Mouse (Mus musculus) hindbrain, embryonic 16.5 days (tissue): ENCODE measurements around the gene Arpc5l. TPM values are rescaled to one million over a fixed set of nuclear protein-coding genes. Genes with fewer than 3 reads are reported as not detected.

Experiments
- ATAC-seq: fragments of 200-750 bp; cut with Nextera tagmentation; 2 replicates; pipeline ENCODE4 v1.8.0; 2017; ENCODE audit warnings: moderate TSS enrichment, moderate library complexity
- H3K27ac ChIP-seq: fragments of 300-500 bp; sonication (generic); 2 replicates; pipeline ENCODE4 v1.5.1; 2014; ENCODE audit warnings: low read depth, mild to moderate bottlenecking, control low read depth, low read length, moderate library complexity
- H3K27me3 ChIP-seq: fragments of 300-500 bp; sonication (generic); replicated peaks from 2 replicates; pipeline ENCODE4 v1.6.1; 2014; ENCODE audit warnings: low read length; ENCODE audit not compliant: control insufficient read depth, insufficient read depth
- H3K36me3 ChIP-seq: fragments of 300-500 bp; sonication (generic); 2 replicates; pipeline ENCODE4 v1.6.1; 2014; ENCODE audit warnings: mild to moderate bottlenecking, low read length, moderate library complexity, mixed read lengths; ENCODE audit not compliant: control insufficient read depth, insufficient read depth
- H3K4me1 ChIP-seq: fragments of 300-500 bp; sonication (generic); 2 replicates; pipeline ENCODE4 v1.6.1; 2014; ENCODE audit warnings: low read depth, low read length; ENCODE audit not compliant: control insufficient read depth, insufficient read depth
- H3K4me2 ChIP-seq: fragments of 300-500 bp; sonication (generic); 2 replicates; pipeline ENCODE4 v1.6.1; 2014; ENCODE audit warnings: mild to moderate bottlenecking, low read length, control low read depth, moderate library complexity
- H3K4me3 ChIP-seq: fragments of 300-500 bp; sonication (generic); 2 replicates; pipeline ENCODE4 v1.5.1; 2014; ENCODE audit warnings: mild to moderate bottlenecking, low read length, control low read depth, moderate library complexity
- H3K9ac ChIP-seq: fragments of 300-500 bp; sonication (generic); 2 replicates; pipeline ENCODE4 v1.6.1; 2014; ENCODE audit warnings: low read depth, mild to moderate bottlenecking, control low read depth, low read length, moderate library complexity
- H3K9me3 ChIP-seq: fragments of 300-500 bp; sonication (generic); 2 replicates; pipeline ENCODE4 v1.6.1; 2014; ENCODE audit warnings: mild to moderate bottlenecking, low read length, moderate library complexity; ENCODE audit not compliant: control insufficient read depth
- WGBS: fragments of 180-500 bp; shearing (Covaris S2); extraction: QIAGEN DNeasy Blood & Tissue Kit; methylation state at CpG from one replicate; pipeline ENCODE4 v1.1.7; 2014; 5-methylcytosine and 5-hydroxymethylcytosine counted together
- polyA plus RNA-seq: library from polyadenylated mRNA; unstranded; fragments of >200 nt; fragmentation: Nextera tagmentation; extraction: Ambion mirVana; gene quantifications from 2 replicates; pipeline ENCODE4 v1.2.1, GENCODE M21; 2015

The Arpc5l gene
- polyA plus RNA-seq, 1 experiment from 2014 or later, result 152 TPM

DNA sequence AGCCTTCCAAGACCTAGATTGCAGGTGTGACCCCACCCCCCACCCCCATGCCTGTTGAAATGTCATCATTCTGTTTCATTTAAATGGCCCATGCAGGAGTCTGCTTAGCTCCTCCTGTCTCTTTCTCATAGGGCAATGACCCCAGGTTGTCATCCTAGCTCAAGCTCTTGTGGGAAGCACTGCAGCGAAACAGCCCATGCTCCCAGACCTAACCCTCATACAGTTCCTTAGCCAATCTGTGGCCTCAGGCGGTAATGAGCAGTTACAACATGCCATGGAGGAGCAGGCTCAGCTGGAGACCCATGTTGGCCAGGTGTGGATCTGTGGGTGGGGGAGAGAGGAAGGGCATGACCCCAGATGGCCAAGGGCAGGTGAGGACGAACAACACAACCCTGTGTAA lies 30.0 kb upstream of the Arpc5l start:
- H3K9me3 ChIP-seq, result no peaks in the 10 kb centered on the region
- H3K9ac ChIP-seq, result no peak overlapping the region
- no peak overlapping the region for H3K4me2 ChIP-seq
- no peaks in the 10 kb centered on the region for H3K27me3 ChIP-seq
- no peaks in the 10 kb centered on the region for H3K4me1 ChIP-seq
- H3K36me3 ChIP-seq, result no peaks in the 10 kb centered on the region
- no peak for ATAC-seq
- WGBS, result 88% methylated on average over 3 of the region's 3 CpGs
- H3K27ac ChIP-seq, result no peak overlapping the region
- H3K4me3 ChIP-seq, result no peak overlapping the region

DNA sequence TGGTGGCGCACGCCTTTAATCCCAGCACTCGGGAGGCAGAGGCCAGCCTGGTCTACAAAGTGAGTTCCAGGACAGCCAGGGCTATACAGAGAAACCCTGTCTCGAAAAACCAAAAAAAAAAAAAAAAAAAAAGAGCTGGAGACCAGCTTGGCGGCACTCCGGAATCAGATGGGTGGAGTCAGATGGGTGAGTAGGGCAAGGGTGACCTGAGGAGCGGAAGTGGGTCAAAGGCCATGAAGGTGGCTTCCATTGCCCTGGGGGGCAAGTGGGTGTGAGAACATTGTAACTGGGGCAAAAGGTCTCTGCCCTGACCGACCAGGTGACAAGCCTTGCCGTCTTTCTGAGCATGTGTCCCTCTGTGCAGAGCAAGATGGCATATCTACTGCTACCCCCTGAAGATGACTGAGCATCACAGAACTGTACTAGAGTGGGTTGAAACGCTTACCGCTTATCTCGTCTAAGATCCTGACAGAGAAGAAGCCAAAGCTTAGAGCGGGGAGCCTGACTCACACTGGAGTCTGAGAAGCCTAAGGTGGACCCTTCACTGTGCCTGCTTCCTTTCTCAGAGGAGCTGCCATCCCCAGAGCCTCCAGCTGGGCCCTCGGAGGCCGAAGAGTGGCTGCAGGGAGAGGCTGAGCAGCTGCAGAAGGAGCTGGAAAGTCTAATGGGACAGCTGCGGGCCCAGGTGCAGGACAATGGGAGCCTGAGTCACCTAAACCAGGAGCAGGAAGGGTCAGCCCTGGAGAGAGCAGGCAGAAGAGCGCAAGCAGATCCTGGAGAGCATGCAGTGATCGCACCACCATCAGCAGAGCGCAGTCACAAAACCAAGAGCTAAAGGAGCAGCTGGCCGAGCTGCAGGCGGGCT lies 29.0 kb upstream of the Arpc5l start:
- Histone ChIP-seq H3K4me3 (no peak overlapping the region), H3K9ac (no peak overlapping the region), H3K36me3 (no peaks in the 10 kb centered on the region), H3K4me1 (no peaks in the 10 kb centered on the region), H3K9me3 (no peaks in the 10 kb centered on the region), H3K27ac (no peak overlapping the region), H3K27me3 (no peaks in the 10 kb centered on the region), H3K4me2 (no peak overlapping the region)
- WGBS, result 81% methylated on average over 21 of the region's 21 CpGs
- ATAC-seq, result no peak

DNA sequence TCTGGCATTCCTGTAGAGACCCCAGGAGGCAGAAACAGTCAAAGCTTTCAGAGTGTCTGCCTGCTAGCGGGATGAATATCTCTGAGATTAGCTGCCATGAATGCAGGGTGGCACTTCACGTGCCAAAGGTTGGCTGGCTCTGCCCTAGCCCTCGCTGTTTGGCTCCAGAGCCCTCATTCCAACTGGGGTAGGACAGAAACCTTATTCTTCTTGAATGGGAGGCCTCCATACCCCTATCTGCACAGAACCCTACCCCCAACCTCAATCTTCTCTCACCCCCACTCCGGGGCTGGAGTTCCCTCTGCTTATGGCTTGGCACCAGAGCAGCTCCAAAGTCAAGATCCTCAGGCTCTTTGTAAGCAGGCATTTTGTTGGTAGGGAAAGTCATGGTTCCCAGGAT lies 27.3 kb upstream of the Arpc5l start:
- no peaks in the 10 kb centered on the region for H3K4me1 ChIP-seq
- no peak overlapping the region for H3K9ac ChIP-seq
- peak; percentile 61 for ATAC-seq
- no peak overlapping the region for H3K27ac ChIP-seq
- no peaks in the 10 kb centered on the region for H3K36me3 ChIP-seq
- no peaks in the 10 kb centered on the region for H3K9me3 ChIP-seq
- H3K4me2 ChIP-seq, result no peak overlapping the region
- 56% methylated on average over 4 of the region's 4 CpGs for WGBS
- H3K4me3 ChIP-seq, result no peak overlapping the region
- no peaks in the 10 kb centered on the region for H3K27me3 ChIP-seq

DNA sequence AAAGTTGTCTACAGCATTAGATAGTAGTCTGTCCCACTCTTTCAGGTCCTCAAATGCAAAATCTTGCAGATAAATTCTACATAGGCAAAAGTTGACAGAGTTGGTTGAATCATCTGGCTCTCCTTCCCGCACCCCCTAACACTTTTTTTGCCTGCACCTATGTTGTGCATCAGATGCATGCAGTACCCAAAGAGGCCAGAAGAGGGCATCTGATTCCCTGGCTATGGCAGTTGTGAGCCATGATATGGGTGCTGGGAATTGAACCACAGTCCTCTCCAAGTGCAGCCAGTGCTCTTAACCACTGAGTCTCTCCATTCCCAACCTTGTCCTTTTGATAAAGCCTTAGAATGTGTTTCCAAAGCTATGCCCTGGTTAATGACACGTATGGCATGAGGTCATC lies 21.7 kb upstream of the Arpc5l start:
- Histone ChIP-seq H3K27ac (no peak overlapping the region), H3K36me3 (no peaks in the 10 kb centered on the region), H3K4me1 (no peaks in the 10 kb centered on the region), H3K27me3 (no peaks in the 10 kb centered on the region), H3K4me2 (no peak overlapping the region), H3K9me3 (no peaks in the 10 kb centered on the region), H3K9ac (no peak overlapping the region), H3K4me3 (no peak overlapping the region)
- 98% methylated on average over 2 of the region's 2 CpGs for WGBS
- ATAC-seq, result no peak

DNA sequence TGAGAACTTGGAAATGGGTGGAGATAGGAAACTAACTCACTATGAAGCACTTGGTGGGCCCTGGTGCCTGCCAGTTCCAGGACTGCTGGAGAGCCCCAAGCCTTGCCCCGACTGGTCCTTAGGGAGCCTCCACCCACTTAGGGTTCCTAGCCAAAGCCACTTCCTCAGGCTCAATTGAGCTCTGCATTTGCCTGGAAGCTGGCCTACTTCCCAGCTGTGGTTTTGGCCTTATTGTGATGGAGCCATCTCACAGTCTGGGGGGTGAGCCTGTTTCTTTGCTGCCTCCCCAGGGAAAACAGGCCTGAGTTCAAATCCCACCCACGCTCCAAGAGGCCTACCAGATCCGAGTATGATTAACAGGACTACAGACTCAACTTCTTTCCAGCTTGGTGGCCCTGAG lies 18.6 kb upstream of the Arpc5l start:
- Histone ChIP-seq H3K36me3 (no peaks in the 10 kb centered on the region), H3K4me1 (no peaks in the 10 kb centered on the region), H3K27me3 (no peaks in the 10 kb centered on the region), H3K9ac (no peak overlapping the region), H3K4me2 (no peak overlapping the region), H3K9me3 (no peaks in the 10 kb centered on the region), H3K4me3 (no peak overlapping the region), H3K27ac (no peak overlapping the region)
- WGBS, result 85% methylated on average over 3 of the region's 3 CpGs
- ATAC-seq, result no peak

DNA sequence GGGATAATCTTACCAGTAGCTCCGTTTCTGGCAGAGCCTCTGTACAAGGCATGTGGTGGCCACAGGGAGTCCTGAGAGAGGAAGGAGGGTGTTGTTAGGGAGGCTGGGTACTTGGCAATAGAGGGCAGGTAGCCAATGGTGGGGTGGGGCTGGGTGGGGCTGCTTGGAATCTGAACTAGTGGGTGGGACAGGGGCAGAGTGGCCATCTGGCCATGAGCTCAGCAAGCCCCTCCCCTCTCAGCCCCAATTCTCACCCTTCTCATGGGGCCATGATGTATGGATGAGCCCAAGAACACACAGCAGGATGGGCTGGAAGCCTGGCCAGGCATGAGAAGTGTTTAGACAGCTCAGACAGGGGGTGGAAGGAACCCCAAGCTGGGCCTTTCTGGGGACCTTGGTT lies 17.8 kb upstream of the Arpc5l start:
- whole genome bisulfite sequencing, result 50% methylated on average over 1 of the region's 1 CpGs
- Histone ChIP-seq H3K4me2 (no peak overlapping the region), H3K27me3 (no peaks in the 10 kb centered on the region), H3K36me3 (no peaks in the 10 kb centered on the region), H3K4me3 (no peak overlapping the region), H3K27ac (no peak overlapping the region), H3K9me3 (no peaks in the 10 kb centered on the region), H3K9ac (no peak overlapping the region), H3K4me1 (no peaks in the 10 kb centered on the region; the same call in 1 of the 2 replicates)
- ATAC-seq, result peak; percentile 61; the same call in 1 of the 2 replicates

DNA sequence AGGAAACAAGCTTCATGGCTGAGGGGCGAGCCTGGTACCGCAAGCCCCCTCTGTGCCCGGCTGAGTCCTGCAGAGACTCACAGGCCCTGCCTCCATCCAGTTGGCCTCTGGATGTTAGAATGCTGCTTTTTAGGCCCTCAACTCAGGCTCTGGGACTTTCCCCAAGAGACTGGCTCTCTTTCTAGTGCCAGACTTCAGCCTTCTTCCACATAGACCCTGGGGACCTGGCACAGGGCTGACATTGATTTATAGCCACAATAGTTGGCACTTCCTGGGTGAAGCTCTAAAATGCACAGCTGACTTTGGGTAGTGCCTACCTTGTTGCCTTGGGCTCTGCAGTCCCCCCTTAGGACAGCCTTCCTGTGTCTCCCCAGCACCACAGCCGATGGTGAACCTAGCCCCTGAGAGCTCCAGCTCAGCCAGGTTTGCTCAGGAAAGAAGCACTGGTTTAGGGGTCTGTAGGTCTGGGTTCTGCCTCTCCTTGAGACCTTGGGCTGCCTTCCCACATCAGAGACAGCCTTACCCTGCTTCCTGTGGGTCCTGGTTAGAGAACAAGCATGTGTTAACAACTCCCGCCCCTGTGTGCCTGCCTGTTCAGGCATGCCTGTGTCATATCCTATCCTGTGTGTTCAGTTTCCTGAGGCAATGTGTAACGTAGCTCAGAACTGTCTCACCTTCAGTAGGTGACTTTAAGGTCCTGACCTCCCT lies 17.2 kb upstream of the Arpc5l start:
- Histone ChIP-seq H3K9me3 (no peaks in the 10 kb centered on the region), H3K27ac (no peak overlapping the region), H3K4me3 (no peak overlapping the region), H3K36me3 (no peaks in the 10 kb centered on the region), H3K27me3 (no peaks in the 10 kb centered on the region), H3K4me1 (no peaks in the 10 kb centered on the region; the same call in 1 of the 2 replicates), H3K4me2 (no peak overlapping the region), H3K9ac (no peak overlapping the region)
- 0 out of 2 replicates have a peak, but pooled peaks have one; percentile 10 for ATAC-seq
- WGBS, result 76% methylated on average over 6 of the region's 6 CpGs

DNA sequence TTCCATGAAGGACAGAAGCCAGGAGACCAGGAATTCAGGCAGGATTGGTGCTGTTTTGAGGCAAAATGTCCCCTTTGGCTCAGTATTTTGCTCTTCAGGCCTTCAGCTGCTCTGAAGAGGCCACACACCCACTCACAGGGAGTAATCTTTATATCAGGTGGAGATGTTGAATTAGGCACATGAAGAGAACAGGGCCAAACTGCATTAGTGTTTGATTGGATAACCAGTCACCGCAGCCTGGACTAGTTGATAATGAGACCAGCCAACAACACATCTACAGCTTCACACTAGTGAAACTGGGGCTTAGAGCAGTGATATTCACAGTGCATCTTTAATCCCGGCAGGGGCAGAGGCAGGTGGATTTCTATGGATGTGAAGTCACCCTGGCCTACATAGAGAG lies 16.2 kb upstream of the Arpc5l start:
- Histone ChIP-seq H3K4me3 (no peak overlapping the region), H3K4me1 (no peaks in the 10 kb centered on the region; the same call in 1 of the 2 replicates), H3K4me2 (no peak overlapping the region), H3K36me3 (no peaks in the 10 kb centered on the region), H3K9ac (no peak overlapping the region), H3K27me3 (no peaks in the 10 kb centered on the region), H3K27ac (no peak overlapping the region), H3K9me3 (no peaks in the 10 kb centered on the region)
- no peak for ATAC-seq
- WGBS, result 91% methylated on average over 2 of the region's 2 CpGs

DNA sequence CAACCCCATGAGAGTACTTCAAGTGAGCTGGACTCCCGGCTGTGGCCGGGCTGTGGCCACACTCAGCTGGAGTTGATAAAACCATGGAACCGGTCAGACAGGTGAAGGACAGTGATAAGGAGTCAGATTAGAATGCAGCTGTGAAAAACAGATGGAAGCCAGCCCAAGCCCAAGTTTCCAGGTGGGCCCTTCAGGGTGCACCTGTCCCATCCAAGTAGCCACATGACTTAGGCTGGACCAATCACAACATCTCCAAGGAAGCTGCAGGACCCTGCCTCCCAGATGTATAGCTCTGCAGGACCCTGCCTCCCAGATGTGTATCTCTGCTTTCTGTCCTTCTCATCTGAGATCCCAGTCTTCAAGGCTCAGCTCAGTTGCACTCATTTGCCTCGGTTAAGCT lies 13.1 kb upstream of the Arpc5l start:
- Histone ChIP-seq H3K4me3 (no peak overlapping the region), H3K27ac (no peak overlapping the region), H3K9me3 (no peaks in the 10 kb centered on the region), H3K27me3 (no peaks in the 10 kb centered on the region; the same call in 1 of the 2 replicates), H3K4me1 (no peaks in the 10 kb centered on the region; the same call in 1 of the 2 replicates), H3K36me3 (no peaks in the 10 kb centered on the region), H3K4me2 (no peak overlapping the region), H3K9ac (no peak overlapping the region)
- WGBS, result 81% methylated on average over 4 of the region's 4 CpGs
- ATAC-seq, result no peak
